ENCODE assay signal across 22 mouse cellular contexts in the genomic region with DNA sequence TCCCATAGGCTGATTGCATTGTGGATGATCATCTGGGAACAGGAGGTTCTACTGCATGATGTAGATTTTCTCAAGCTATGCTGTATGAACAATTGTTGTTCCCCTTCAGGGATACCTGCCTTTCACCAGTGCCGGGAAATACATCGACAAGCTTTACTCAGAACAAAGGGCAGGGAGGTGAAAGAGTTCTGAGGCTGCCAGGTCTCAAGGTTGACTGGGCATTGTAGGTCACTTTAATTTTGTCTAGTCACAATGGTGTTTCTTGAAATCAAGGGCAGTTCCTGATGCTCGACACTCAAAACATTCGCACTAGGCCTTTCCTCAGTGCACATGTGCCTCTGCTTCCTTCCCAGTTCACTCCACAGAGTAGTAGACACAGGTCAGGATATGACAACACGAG.
"Had no signal": no experiment of that assay in that cellular context is flagged by ENCODE, and none has a peak within 500 bp of the region (broad histone marks: within the 10 kb centered on the region; RNA-seq: fewer than 3 reads in every experiment).

No protein-coding gene starts in this region.

- H3K27me3 ChIP-seq: intestine, embryonic 15.5 days; limb, embryonic 13.5 days; liver, embryonic 12.5 days; liver, embryonic 15.5 days; neural tube, embryonic 12.5 days; neural tube, embryonic 15.5 days; stomach, embryonic 15.5 days had no signal

- H3K9ac ChIP-seq: intestine, embryonic 15.5 days; limb, embryonic 13.5 days; liver, embryonic 12.5 days; liver, embryonic 15.5 days; neural tube, embryonic 12.5 days; neural tube, embryonic 15.5 days; stomach, embryonic 15.5 days had no signal

- H3K9me3 ChIP-seq: intestine, embryonic 15.5 days; limb, embryonic 10.5 days; limb, embryonic 13.5 days; liver, embryonic 12.5 days; liver, embryonic 15.5 days; neural tube, embryonic 12.5 days; neural tube, embryonic 15.5 days; stomach, embryonic 15.5 days had no signal

- H3K4me3 ChIP-seq: intestine, embryonic 15.5 days; layer of hippocampus, adult 2 months; limb, embryonic 10.5 days; limb, embryonic 13.5 days; liver, embryonic 12.5 days; liver, embryonic 15.5 days; neural tube, embryonic 12.5 days; neural tube, embryonic 15.5 days; stomach, embryonic 15.5 days had no signal

- H3K36me3 ChIP-seq: intestine, embryonic 15.5 days; limb, embryonic 10.5 days; limb, embryonic 13.5 days; liver, embryonic 12.5 days; liver, embryonic 15.5 days; neural tube, embryonic 12.5 days; neural tube, embryonic 15.5 days; stomach, embryonic 15.5 days had no signal

- DNase-seq: layer of hippocampus, adult 9-11 months; lung, adult 2 months; lung, postnatal 14 days; lung, postnatal 4 days; midbrain, embryonic 14.5 days; right cerebral cortex, adult 18-20 months; right cerebral cortex, postnatal 14 days; right cerebral cortex, postnatal 4 days; spleen, adult 18-20 months; thymus, adult 18-20 months; thymus, postnatal 36 days had no signal

- H3K4me1 ChIP-seq: limb, embryonic 10.5 days; limb, embryonic 13.5 days; neural tube, embryonic 12.5 days; neural tube, embryonic 15.5 days had no signal

- H3K27ac ChIP-seq: intestine, embryonic 15.5 days; kidney, postnatal 0 days; layer of hippocampus, adult 2 months; limb, embryonic 10.5 days; limb, embryonic 13.5 days; liver, embryonic 12.5 days; liver, embryonic 15.5 days; neural tube, embryonic 12.5 days; neural tube, embryonic 15.5 days; stomach, embryonic 15.5 days had no signal

- H3K4me2 ChIP-seq: intestine, embryonic 15.5 days; limb, embryonic 13.5 days; liver, embryonic 12.5 days; liver, embryonic 15.5 days; midbrain, embryonic 11.5 days; neural tube, embryonic 12.5 days; neural tube, embryonic 15.5 days; stomach, embryonic 15.5 days had no signal

- ATAC-seq: liver, embryonic 12.5 days had no signal
